Mouse (Mus musculus): Measurements from ENCODE around the gene G6pc3.
"Not testable (repeated sequence)": the region's sequence is repeated elsewhere in the genome, so short reads cannot be mapped to it uniquely, and the experiment has no call there.

G6pc3 gene

DNA sequence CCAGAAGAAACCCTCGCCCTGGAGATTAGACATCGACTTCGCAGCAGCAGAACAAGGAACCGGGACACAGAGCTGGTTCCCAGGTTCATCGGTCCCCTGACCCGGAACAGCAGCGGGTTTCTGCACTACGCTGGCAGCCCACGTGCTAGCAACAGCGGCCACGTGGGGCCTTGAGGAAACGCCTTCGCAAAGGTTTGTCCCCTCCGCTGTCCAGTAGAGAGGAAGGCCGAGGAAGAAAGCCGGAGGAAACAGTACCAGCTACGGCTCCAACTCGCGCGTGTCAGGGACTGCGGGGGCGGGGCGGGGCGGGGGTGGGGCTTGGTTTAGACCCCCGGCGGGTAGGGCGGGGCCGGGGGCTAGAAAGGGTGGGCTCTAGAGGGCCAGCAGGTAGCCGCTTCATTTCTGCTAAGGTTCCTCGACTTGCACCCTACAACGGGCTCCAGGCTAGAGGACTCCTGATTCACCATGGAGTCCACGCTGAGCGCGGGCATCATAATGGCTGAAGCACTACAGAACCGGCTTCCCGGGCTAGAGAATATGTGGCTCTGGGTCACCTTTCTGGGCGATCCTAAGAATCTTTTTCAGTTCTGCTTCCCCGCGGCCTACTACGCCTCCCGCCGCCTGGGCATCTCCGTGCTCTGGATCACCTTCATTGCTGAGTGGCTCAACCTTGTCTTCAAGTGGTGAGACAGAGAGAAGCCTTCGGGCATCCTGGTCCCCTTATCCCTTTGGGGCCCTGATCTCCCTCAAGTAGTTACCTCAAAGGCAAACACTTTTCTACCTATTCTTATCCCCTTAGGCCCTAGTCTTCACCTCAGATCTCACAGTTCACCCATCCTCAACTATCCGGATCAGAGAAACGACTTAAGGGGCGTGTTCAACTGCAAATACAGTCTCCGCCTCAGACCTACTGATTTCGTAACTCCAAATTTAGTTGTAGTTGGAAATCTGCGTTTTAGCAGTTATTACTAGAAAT is at the start of gene G6pc3:
Gene G6pc3 (plus strand): TSS at position 160 of the 976 bp plus-strand sequence.
- peak; percentile 93 for DNase-seq (ENCODE audit: low read depth)

DNA sequence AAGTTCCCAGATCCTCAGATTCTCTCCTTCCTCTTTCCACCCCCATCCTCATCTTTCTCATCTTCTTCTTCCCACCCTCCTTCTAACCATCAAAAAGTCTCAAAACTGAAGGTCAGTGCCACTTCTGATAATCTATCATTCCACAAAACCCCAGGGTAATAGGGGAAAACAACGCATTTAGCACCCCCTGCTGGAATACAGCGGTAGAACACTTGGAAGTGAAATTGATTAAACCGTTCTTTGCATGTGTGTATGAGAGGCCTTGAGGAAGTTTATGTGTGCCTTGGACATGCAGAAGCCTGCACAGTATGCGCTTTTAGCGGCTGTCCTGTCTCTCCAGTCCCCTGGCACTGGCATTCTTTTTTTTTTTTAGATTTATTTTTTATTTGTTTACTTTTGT is 48.9 kb upstream of the G6pc3 start:
- DNase-seq (ENCODE audit: low read depth), result peak; percentile 84

DNA sequence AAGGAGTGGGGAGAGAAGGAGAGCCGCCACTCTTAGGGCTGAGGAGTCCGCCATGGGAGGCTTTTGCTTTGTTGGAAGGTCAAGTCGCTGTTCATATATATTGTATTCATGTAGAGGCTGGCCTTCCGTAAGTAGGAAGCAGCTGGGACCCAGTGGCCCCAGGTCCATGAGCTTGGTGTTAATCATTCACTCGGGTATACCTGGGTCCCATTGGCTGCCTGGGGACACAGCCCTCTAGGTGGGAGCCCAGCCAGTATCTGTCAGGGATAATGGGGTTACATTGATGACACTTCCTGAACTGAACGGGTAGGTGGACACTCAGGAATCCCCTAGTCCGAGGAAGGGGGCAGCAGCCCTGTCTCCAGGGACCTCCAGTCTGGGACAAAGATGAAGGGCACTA is 47.1 kb upstream of the G6pc3 start:
- DNase-seq (ENCODE audit: low read depth), result no peak

- DNase-seq (ENCODE audit: low read depth), result no peak
Observed at GRCm38 (mm10) chr11:102144957-102145470, 44.4 kb upstream of the G6pc3 start.

DNA sequence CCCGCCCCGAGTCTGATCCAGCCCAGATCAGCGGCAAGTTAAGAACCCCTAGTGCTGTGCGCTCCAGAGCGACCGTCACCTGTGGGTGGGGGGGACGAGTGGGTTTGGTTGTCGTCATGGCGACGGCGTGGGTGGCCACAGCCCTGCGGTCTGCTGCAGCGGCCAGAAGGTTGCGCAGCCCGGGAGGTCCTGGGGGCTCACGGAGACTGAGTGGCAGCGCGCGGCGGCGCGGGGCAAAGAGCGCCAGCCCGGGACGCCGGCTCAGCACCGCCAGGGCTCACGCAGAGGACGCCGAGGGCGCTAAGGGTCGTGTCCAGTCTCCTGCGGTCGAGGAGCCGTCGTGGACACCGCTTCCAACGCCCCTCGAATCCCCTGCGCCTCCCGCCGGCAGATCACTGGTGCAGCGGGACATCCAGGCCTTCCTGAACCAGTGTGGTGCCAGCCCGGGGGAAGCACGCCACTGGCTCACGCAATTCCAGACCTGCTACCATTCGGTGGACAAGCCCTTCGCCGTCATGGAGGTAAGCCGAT is 43.9 kb upstream of the G6pc3 start, which contains the start of gene Nags:
Gene Nags (plus strand): TSS at position 43 of the 531 bp plus-strand sequence.
- DNase-seq (ENCODE audit: low read depth), result no peak

GRCm38 (mm10) chr11:102146005-102146404 is 43.4 kb upstream of the G6pc3 start:
- DNase-seq (ENCODE audit: low read depth), result no peak

DNA sequence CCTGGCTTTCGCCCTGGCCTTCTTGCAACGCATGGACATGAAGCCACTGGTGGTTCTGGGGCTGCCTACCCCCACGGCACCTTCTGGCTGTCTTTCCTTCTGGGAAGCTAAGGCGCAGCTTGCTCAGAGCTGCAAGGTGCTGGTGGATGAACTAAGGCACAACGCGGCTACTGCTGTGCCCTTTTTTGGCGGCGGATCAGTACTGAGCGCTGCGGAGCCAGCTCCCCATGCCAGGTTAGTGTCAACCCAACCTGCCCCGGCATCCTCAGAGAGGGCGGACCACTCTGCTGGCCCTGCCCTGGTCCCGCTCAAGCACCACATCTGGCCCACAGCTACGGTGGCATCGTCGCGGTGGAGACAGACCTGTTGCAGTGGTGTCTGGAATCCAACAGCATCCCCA is 42.9 kb upstream of the G6pc3 start:
- no peak for DNase-seq (ENCODE audit: low read depth)

DNA sequence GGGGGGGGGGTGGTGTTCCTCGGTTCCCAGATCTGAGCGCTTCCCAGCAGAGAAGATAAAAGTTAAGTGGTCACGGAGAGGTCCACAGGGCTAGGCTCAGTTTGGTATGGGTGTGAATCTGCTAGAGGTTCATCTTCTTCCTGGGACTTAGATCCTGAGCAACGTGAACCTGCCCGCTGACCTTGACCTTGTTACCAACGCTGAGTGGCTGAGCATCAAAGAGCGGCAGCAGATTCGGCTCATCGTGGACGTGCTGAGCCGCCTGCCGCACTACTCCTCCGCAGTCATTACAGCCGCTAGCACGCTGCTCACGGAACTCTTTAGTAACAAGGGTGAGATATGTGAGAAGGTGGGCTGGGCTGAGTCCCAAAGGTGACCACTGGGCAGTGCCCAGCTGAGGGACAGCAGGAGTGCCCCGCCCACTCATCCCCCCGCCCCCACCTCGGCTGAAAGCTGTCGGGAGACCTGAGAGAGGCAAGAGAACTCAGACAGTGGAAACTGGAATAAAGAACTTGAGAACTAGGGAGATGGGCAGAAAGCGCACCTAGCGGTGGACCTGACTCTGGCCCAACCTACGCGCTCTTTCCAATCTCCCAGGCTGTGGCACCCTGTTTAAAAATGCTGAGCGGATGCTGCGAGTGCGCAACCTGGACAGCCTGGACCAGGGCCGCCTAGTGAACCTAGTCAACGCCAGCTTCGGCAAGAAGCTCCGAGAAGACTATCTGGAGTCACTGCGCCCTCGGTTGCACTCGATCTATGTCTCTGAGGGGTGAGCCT is 42.0 kb upstream of the G6pc3 start:
- no peak for DNase-seq (ENCODE audit: low read depth)

DNA sequence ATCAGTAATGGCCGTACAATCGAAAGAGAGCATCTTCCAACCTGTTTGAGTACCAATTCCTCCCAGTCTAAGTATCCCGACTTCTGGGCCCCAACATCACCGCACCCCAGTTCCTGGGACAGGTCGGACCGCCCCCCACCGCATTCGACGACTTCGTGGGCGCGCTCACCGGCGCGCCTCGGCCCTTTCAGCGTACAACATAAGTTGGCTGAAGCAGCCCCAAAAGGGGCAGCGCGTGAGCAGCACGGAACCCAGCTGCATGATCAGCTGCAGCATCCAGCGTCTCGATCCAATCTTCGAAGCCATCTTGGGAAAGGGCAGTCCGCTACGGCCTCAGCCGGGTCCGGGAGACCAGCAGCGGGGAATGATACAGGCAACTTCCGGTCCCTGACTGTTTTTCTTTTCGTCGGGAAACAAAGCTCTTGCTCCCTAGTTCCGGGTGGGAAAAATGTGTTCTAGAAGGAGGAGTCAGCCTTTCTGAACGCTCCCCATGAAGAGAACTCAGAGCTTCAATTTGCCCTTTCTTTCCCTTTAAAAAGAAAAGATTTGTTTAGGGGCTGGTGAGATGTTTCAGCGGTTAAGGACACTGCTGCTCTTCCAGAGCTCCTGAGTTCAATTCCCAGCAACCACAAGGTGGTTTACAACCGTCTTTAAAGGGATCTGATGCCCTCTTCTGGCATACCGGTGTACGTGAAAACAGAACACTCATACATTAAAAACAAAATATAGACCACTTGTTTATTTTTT is 33.2 kb upstream of the G6pc3 start, which contains the start of gene Tmem101:
Gene Tmem101 (minus strand): TSS at position 366 of the 747 bp plus-strand sequence.
- peak; percentile 96 for DNase-seq (ENCODE audit: low read depth)

DNA sequence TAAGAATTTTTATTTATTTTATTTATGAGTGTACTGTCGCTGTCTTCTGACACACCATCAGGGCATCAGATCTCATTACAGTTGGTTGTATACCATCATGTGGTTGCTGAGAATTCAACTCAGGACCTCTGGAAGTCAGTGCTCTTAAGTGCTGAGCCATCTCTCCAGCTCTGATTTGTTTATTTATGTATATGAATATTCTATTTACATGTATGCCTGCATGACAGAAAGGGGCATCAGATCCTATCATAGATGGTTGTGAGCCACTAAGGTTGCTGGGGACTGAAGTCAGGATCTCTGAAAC is 32.7 kb upstream of the G6pc3 start:
- no peak for DNase-seq (ENCODE audit: low read depth)

DNA sequence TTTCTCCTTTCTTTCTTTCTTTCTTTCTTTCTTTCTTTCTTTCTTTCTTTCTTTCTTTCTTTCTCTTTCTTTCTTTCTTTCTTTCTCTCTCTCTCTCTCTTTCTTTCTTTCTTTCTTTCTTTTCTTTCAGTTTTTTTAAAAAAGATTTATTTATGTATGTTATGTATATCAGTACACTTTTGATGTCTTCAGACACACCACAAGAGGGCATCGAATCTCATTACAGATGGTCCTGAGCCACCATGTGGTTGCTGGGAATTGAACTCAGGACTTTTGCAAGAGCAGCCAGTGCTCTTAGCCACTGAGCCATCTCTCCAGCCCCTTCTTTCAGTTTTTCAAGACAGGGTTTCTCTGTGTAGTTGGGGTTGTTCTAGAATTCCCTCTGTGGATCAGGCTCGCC is 31.4 kb upstream of the G6pc3 start:
- not testable (repeated sequence) for DNase-seq (ENCODE audit: low read depth)

- no peak for DNase-seq (ENCODE audit: low read depth)
Observed at GRCm38 (mm10) chr11:102159781-102160180, 29.6 kb upstream of the G6pc3 start.

GRCm38 (mm10) chr11:102165971-102166722 is 23.3 kb upstream of the G6pc3 start:
- no peak for DNase-seq (ENCODE audit: low read depth)

DNA sequence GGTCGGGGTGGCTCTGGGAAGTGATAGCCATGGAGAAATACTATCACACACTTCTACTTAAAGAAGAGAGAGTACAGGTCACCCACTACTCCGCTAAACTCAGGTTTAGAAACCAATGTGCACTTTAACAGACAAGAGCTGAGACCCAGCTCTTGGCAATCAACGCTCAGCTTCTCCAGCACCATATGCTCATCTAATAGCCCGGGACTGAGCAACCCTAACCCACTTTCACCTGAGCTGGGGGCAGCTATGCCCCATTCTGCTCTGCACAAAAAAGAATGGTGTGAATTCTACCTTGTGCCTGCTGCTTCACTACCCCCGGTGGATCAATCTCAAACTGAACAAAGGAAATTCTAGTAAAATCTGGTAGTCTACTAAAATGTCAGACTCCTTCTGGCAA is 21.9 kb upstream of the G6pc3 start:
- no peak for DNase-seq (ENCODE audit: low read depth)

DNA sequence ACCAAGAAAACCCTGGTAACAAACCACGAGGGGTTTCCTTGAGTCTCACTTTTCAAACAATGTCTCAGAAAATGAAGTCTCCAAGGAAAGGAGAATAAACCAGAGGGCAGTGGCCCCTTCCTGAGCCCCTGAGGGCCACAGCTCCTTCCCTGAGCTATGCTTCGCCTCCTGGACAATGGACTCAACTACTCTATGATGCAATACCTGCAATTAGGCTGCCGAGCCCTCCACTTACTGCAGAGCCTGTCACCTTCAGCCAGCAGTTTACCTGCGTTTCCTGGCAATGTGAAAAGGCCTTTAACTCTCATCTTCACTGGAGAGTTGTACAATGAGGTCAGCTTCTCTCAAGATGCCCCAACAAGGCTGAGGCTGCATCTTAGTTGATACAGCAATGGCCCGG is 20.7 kb upstream of the G6pc3 start:
- no peak for DNase-seq (ENCODE audit: low read depth)

DNA sequence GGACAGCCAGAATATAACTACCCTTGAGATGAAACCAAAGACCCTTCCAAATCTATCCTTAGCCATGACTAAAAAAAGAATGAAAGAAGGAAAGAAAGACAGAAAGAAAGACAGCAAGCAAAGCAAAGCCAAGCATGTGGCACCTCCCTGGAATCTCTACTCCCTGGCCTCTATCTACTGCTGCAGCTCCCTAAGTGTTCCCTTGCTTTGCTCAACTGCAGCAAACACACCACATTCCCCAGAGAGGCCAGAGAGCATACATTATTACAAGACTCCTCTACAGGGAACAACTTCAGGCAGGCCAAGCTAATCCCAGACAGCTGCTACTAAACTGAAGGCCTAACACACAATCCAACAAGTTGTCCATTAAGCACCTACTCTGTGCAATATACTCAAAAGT is 9.6 kb upstream of the G6pc3 start:
- DNase-seq (ENCODE audit: low read depth), result no peak

DNA sequence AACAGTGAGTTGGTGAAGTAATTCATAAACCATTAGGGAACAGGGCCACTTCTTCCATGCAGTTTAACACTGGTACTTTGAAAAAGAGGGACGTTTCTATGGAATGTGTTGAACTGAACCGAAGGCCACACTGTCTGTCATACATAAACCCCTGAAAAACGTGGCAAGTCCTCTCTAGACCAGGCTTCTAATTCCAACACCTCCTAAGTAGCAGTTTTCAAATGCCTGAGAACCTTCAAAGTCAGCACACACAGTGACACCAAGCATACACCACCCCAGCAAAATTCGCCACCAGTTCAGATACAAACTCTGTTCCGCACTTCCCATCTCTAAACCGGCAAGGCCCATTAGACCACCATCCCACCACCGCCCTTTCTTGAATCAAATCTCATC is 5.2 kb upstream of the G6pc3 start:
- no peak for DNase-seq (ENCODE audit: low read depth)

DNA sequence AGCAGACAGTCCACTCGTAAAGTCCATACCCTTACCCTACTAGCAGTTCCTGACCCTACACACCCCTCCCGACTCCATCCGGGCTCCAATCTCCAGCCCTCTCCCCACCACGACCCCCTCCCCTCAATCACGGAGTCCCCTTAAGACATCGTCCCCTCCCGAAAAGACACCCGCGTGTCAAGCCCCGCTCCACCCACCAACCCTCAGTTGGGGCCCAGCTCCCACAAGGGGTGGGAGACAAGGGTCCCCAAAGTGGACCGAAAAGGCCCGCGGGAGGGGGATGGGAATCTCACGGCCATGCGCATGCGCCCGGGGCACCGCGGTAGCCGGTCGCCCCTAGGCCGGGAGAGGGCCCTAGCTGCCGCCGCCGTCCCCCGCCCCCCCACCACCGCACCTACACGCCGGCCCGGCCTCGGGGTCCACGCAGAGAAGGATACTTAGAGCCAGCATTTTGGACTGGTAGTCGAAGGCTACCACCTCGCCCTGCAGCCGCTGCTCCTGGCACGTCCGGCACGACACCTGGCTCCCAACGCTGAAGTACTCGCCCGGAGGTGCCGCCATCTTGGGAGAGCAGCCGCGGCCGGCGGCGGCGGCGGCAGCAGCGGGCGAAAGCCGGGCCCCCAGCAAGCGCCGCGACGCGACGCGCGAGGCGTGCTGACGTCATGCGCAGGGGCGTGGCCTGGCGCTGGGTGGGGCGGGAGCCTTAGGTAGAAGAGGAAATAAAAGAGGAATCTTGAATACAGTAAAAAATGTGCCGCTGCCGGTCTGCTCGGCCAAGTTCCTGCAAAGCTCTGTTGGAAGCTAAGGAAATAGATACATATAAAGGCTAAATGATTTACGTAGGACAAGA is 4.5 kb upstream of the G6pc3 start, which contains the start of gene Lsm12:
Gene Lsm12 (minus strand): TSS at position 651 of the 850 bp plus-strand sequence.
- DNase-seq (ENCODE audit: low read depth), result peak; percentile 98

- no peak for DNase-seq (ENCODE audit: low read depth)
Observed at GRCm38 (mm10) chr11:102185677-102186076, 3.7 kb upstream of the G6pc3 start.

DNA sequence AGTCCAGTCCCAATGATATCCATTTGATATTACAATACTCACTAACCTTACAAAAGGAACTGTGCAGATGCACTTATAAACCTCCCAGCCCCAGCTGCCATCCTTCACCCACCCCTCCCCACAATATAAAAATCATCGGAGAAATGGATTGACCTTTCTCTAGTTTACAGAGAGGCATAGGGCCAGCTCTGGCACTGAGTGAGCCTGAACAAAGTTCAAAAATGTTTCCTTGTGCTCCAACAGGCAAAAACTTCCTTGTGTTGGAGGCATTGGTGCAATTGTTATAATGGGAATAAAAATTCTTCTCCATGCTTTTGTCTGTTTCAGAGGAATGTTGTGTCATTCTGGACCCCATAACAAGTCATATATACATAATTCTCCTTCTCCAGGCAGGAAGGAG is 3.2 kb upstream of the G6pc3 start:
- DNase-seq (ENCODE audit: low read depth), result no peak

Measured in NIH3T3 (cell line).